Mouse (Mus musculus): ENCODE data around the gene Esp22. TPM values are rescaled to one million over a fixed set of nuclear protein-coding genes. Genes with fewer than 3 reads are reported as not detected.

Gene Esp22
- not detected for polyA plus RNA-seq (2015; fragmentation: Illumina TruSeq; extraction: RNeasy Lipid Tissue Mini Kit (QIAGEN cat#74804); ENCODE audit: low read depth, low replicate concordance)

GRCm38 (mm10) chr17:39095034-39095433, at the start of gene Esp22:
Gene Esp22 (plus strand): TSS chr17:39095334.

GRCm38 (mm10) chr17:39076937-39077336, 18.2 kb upstream of the Esp22 start, which contains the start of gene Esp23:
Gene Esp23 (minus strand): TSS chr17:39077037.

Other genes with a start within 250 kb of the Esp22 start
- not detected for gene Esp24, start 58.6 kb upstream of the Esp22 start, polyA plus RNA-seq (2015; fragmentation: Illumina TruSeq; extraction: RNeasy Lipid Tissue Mini Kit (QIAGEN cat#74804); ENCODE audit: low read depth, low replicate concordance)
- gene Gm21903, start 52.0 kb upstream of the Esp22 start, polyA plus RNA-seq (2015; fragmentation: Illumina TruSeq; extraction: RNeasy Lipid Tissue Mini Kit (QIAGEN cat#74804); ENCODE audit: low read depth, low replicate concordance): not detected
- not detected for gene Esp23, start 18.3 kb upstream of the Esp22 start, polyA plus RNA-seq (2015; fragmentation: Illumina TruSeq; extraction: RNeasy Lipid Tissue Mini Kit (QIAGEN cat#74804); ENCODE audit: low read depth, low replicate concordance)

Measured in brain, adult 10 weeks (tissue).